Mouse (Mus musculus): Measurements from ENCODE around the gene Ppp1r17. TPM values are rescaled to one million over a fixed set of nuclear protein-coding genes. Genes with fewer than 3 reads are reported as not detected.

Gene Ppp1r17
- polyA plus RNA-seq, 1 experiment from 2014 or later = 7.6 TPM

GRCm38 (mm10) chr6:56039476-56040055, 22.3 kb downstream of the Ppp1r17 start:
- Histone ChIP-seq H3K27ac (replicated peaks) (no peak overlapping the region), H3K9me3 (no peaks in the 10 kb centered on the region), H3K27me3 (replicated peaks) (0 out of 2 replicates have a peak, but pooled peaks cover 3% of the 10 kb centered on the region), H3K9ac (no peak overlapping the region), H3K36me3 (no peaks in the 10 kb centered on the region), H3K4me2 (no peak overlapping the region), H3K4me3 (no peak overlapping the region), H3K4me1 (no peaks in the 10 kb centered on the region)
- no peak for ATAC-seq (ENCODE audit: extremely low read depth, insufficient number of reproducible peaks, low FRiP score, low TSS enrichment)
- 67% methylated on average over 4 of the region's 4 CpGs for WGBS

DNA sequence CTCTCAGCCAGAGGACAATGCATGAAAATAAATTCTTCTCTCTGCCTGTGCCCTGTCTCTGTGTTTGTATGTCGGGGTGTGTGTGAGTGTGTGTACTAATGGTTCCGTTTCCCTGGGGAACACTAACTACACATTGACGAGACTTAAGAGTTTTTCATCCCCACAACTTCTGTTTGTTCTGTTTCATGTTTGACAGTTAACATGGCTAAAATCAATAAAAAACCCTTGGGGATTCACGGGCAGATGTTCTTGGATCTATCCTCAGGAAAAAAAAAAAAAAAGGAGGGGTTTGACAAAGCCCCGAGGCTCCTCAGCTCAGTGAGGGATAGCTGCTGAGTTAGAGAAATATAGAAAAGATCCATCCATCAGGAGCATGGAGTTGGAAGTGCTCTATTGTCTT, 27.0 kb downstream of the Ppp1r17 start:
- ATAC-seq (ENCODE audit: extremely low read depth, insufficient number of reproducible peaks, low FRiP score, low TSS enrichment) = no peak
- no peak overlapping the region for H3K9ac ChIP-seq
- 73% methylated on average over 5 of the region's 5 CpGs for WGBS
- H3K27me3 ChIP-seq (replicated peaks) = 0 out of 2 replicates have a peak, but pooled peaks cover 3% of the 10 kb centered on the region
- H3K9me3 ChIP-seq = no peaks in the 10 kb centered on the region
- no peaks in the 10 kb centered on the region for H3K36me3 ChIP-seq
- no peaks in the 10 kb centered on the region for H3K4me1 ChIP-seq
- no peak overlapping the region for H3K27ac ChIP-seq (replicated peaks)
- H3K4me2 ChIP-seq = no peak overlapping the region
- H3K4me3 ChIP-seq = no peak overlapping the region

- Histone ChIP-seq H3K4me3 (no peak overlapping the region), H3K4me2 (no peak overlapping the region), H3K9ac (no peak overlapping the region), H3K36me3 (no peaks in the 10 kb centered on the region), H3K27ac (replicated peaks) (no peak overlapping the region), H3K4me1 (no peaks in the 10 kb centered on the region), H3K9me3 (no peaks in the 10 kb centered on the region), H3K27me3 (replicated peaks) (no peaks in the 10 kb centered on the region)
- WGBS = 60% methylated on average over 1 of the region's 1 CpGs
- no peak for ATAC-seq (ENCODE audit: extremely low read depth, insufficient number of reproducible peaks, low FRiP score, low TSS enrichment)
These were observed 27.4 kb downstream of the Ppp1r17 start for GRCm38 (mm10) chr6:56044716-56045115.

DNA sequence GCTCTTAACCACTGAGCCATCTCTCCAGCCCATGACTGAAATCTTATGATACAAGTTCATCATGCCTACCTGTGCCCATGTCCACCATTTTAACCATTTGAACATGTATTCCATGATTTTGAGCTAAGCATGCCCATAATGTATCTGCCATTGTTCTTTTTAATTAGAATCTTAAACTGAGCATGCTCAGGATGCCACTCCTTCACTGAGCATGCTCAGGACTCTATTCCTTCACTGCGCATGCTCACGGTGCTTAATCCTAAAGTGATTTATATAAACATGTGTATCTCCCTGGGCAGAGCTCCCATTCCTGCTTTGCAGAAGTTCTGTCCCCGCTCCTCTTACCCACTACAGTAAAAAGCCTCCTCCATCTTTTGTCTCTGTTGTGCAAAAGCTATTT, 31.3 kb downstream of the Ppp1r17 start:
- no peak for ATAC-seq (ENCODE audit: extremely low read depth, insufficient number of reproducible peaks, low FRiP score, low TSS enrichment)
- H3K4me2 ChIP-seq = no peak overlapping the region
- H3K4me3 ChIP-seq = no peak overlapping the region
- no peak overlapping the region for H3K9ac ChIP-seq
- H3K4me1 ChIP-seq = no peaks in the 10 kb centered on the region
- H3K27ac ChIP-seq (replicated peaks) = no peak overlapping the region
- H3K27me3 ChIP-seq (replicated peaks) = no peaks in the 10 kb centered on the region
- no peaks in the 10 kb centered on the region for H3K36me3 ChIP-seq
- 83% methylated on average over 3 of the region's 3 CpGs for WGBS
- H3K9me3 ChIP-seq = no peaks in the 10 kb centered on the region

- Histone ChIP-seq H3K4me1 (no peaks in the 10 kb centered on the region), H3K4me3 (no peak overlapping the region), H3K27ac (replicated peaks) (no peak overlapping the region), H3K36me3 (no peaks in the 10 kb centered on the region), H3K9me3 (no peaks in the 10 kb centered on the region), H3K9ac (no peak overlapping the region), H3K4me2 (no peak overlapping the region), H3K27me3 (replicated peaks) (no peaks in the 10 kb centered on the region)
- no peak for ATAC-seq (ENCODE audit: extremely low read depth, insufficient number of reproducible peaks, low FRiP score, low TSS enrichment)
- WGBS = 23% methylated on average over 4 of the region's 4 CpGs
These were observed 31.8 kb downstream of the Ppp1r17 start for GRCm38 (mm10) chr6:56049104-56049503.

DNA sequence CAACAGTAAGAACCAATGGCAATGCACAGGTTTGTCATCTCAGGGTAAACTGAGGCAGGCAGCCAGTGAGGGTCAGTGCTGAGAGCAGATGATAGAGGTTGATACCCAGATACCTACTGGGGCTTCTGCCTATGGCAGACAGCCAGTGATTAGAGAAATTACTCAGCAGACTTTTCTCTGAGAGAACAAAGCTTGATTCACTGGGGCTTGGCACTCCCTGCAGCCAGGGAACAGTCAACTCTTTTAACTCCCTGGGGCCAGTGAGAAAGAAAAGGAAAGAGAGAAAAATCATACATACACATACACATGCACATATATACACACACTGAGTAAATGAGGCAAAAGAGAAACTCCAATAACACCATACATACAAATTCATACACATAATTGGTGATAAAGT, 46.4 kb downstream of the Ppp1r17 start:
- H3K4me2 ChIP-seq = no peak overlapping the region
- H3K9me3 ChIP-seq = no peaks in the 10 kb centered on the region
- H3K4me1 ChIP-seq = no peaks in the 10 kb centered on the region
- no peaks in the 10 kb centered on the region for H3K27me3 ChIP-seq (replicated peaks)
- no peak for ATAC-seq (ENCODE audit: extremely low read depth, insufficient number of reproducible peaks, low FRiP score, low TSS enrichment)
- H3K36me3 ChIP-seq = no peaks in the 10 kb centered on the region
- no peak overlapping the region for H3K9ac ChIP-seq
- no peak overlapping the region for H3K4me3 ChIP-seq
- no peak overlapping the region for H3K27ac ChIP-seq (replicated peaks)

DNA sequence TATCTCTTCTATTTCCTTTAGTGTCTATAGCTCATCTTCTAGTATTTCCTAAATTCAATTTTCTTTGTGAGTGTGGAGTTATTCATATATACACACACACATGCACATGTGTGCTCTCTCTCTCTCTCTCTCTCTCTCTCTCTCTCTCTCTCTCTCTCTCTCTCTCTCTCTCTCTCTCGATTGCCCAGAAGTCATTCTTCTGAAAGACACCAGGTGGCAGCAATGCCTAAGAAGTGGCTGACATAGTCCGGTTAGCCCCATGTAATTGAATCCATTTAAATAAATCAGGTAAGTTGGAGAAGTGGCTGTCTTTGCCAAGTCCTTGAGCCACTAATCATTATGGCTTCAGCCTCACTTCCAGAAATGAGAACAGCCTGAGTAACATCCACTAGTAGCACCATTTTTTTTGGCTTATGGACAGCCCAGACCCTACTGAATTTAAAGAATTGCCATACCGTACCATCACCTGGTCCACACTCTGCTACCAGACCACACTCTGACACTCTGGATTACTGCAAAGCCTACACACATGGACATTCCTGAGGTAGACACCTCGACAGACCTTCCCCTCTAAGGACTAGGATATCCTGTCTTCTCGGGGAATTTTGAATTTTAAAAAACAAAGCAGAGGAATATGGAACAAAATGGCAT, 49.5 kb downstream of the Ppp1r17 start:
- H3K27ac ChIP-seq (replicated peaks) = no peak overlapping the region
- H3K9me3 ChIP-seq = no peaks in the 10 kb centered on the region
- ATAC-seq (ENCODE audit: extremely low read depth, insufficient number of reproducible peaks, low FRiP score, low TSS enrichment) = no peak
- no peaks in the 10 kb centered on the region for H3K36me3 ChIP-seq
- WGBS = 32% methylated on average over 5 of the region's 5 CpGs
- H3K4me2 ChIP-seq = no peak overlapping the region
- no peak overlapping the region for H3K9ac ChIP-seq
- no peak overlapping the region for H3K4me3 ChIP-seq
- H3K27me3 ChIP-seq (replicated peaks) = no peaks in the 10 kb centered on the region
- H3K4me1 ChIP-seq = no peaks in the 10 kb centered on the region

DNA sequence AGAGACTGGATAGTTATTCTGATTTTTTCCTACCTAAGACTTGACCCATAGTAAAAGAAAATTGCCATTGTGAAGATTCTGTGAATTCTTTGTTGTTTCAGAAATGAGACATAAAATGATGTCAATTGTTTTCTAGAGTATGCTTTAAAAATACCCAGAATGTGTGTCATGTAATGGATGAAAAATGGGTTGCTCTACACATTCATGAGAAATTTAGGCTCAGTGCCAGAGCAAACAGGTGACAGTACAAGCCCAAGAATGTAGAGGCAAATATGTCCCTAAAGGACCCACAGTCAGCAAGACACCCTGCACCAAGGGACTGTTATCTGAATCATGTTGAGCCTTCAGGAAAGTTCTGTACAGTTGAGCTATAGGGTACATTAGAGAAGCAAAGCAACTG, 51.2 kb downstream of the Ppp1r17 start:
- H3K9ac ChIP-seq = no peak overlapping the region
- H3K4me2 ChIP-seq = no peak overlapping the region
- no peak for ATAC-seq (ENCODE audit: extremely low read depth, insufficient number of reproducible peaks, low FRiP score, low TSS enrichment)
- H3K27ac ChIP-seq (replicated peaks) = no peak overlapping the region
- no peaks in the 10 kb centered on the region for H3K27me3 ChIP-seq (replicated peaks)
- no peak overlapping the region for H3K4me3 ChIP-seq
- H3K9me3 ChIP-seq = no peaks in the 10 kb centered on the region
- H3K36me3 ChIP-seq = no peaks in the 10 kb centered on the region
- no peaks in the 10 kb centered on the region for H3K4me1 ChIP-seq

- Histone ChIP-seq H3K9me3 (no peaks in the 10 kb centered on the region), H3K4me3 (no peak overlapping the region), H3K27me3 (replicated peaks) (no peaks in the 10 kb centered on the region), H3K36me3 (no peaks in the 10 kb centered on the region), H3K27ac (replicated peaks) (no peak overlapping the region), H3K4me1 (no peaks in the 10 kb centered on the region), H3K4me2 (no peak overlapping the region), H3K9ac (no peak overlapping the region)
- WGBS = 30% methylated on average over 4 of the region's 4 CpGs
- ATAC-seq (ENCODE audit: extremely low read depth, insufficient number of reproducible peaks, low FRiP score, low TSS enrichment) = no peak
These were observed 59.1 kb downstream of the Ppp1r17 start for GRCm38 (mm10) chr6:56076378-56076805.

Other genes with a start within 250 kb of the Ppp1r17 start
- gene Itprid1, start 180.6 kb upstream of the Ppp1r17 start, polyA plus RNA-seq (2015; fragmentation: Nextera tagmentation; extraction: Ambion mirVana) = not detected in 2 replicates

Data from heart, embryonic 13.5 days (tissue).